ENCODE assay signal across 8 mouse cellular contexts in the genomic region with DNA sequence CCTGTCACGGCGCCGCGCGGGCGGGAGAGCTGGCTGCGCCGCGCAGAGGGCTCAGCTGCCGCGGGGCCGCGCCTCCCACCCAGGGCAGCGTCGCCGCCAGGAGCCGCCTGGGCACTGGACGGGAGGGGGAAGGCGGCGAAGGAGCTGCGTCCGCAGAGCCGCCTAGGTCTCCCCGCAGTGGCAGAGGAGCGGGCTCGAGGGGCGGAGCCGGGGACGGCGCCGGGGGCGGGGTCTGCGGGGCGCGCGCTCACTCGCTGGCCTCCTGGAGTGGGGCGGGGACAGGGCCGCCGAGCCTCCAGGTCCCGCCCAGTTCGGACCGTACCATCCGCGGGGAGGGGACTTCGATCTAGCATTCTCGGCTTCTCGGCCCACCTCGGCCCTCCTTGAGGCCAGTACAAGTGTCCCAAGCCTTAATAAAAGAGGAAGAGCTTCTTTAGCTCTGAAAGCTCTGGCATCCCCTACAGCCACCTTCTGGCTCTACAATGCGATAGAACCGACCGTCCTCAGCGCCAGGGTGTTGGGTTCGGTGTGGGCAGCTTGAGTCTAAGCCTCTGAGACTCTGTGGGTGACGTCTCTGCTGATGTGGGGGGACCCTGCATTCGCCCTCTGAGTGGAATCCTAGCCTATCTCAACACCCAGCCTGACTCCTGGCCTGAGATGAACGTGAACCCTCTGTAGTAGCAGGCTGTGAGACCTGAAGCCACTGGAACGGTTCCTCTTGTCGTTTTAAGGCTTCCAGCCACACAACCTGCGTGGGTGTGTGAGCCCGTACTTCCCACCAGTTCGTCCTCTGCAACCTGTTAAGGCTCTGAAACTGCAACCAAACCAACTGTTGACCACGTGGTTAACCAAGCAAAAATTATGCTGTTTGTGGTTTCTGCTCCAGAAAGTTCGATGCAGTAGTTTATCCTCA. TPM values are rescaled to one million over a fixed set of nuclear protein-coding genes. Genes with fewer than 3 reads are reported as not detected.
A peak's percentile ranks its signal among the peaks of the same experiment; 100 is the strongest.
DNase-seq lines count a peak whose midpoint lies in the region; ATAC-seq lines count a peak whose summit lies in the region.

Atp8a1 (minus strand) TSS at position 182 of the 913 bp plus-strand sequence.

- under 1% methylated on average over 63 of the region's 64 CpGs for WGBS in intestine, embryonic 15.5 days

- H3K4me2 ChIP-seq in intestine, embryonic 15.5 days (replicated peaks): peak within 1 kb of the TSS; percentile 90

- no peaks in the 10 kb centered on the region for H3K27me3 ChIP-seq in intestine, embryonic 15.5 days (replicated peaks)

- H3K27ac ChIP-seq in intestine, embryonic 15.5 days: peak within 1 kb of the TSS; percentile 86

- H3K9ac ChIP-seq in intestine, embryonic 15.5 days: peak within 1 kb of the TSS; percentile 64

- DNase-seq in adrenal gland, adult 8-10 months: peak; percentile 97
- DNase-seq in embryo, embryonic 11.5 days (ENCODE audit: low read depth, low spot score): peak; percentile 95
- peak; percentile 98 to 99 for DNase-seq in gastrocnemius, postnatal 36 days
- peak; percentile 98 for DNase-seq in left cerebral cortex, postnatal 14 days (ENCODE audit: low spot score in 2 of 2)
- peak; percentile 99 for DNase-seq in right cerebral cortex, postnatal 14 days
- DNase-seq in urinary bladder, postnatal 25 days (ENCODE audit: low spot score): peak; percentile 98

- H3K36me3 ChIP-seq in intestine, embryonic 15.5 days: no peaks in the 10 kb centered on the region

- no peaks in the 10 kb centered on the region for H3K9me3 ChIP-seq in intestine, embryonic 15.5 days

- peaks cover 12% of the 10 kb centered on the region for H3K4me1 ChIP-seq in intestine, embryonic 15.5 days (replicated peaks)

- H3K4me3 ChIP-seq in intestine, embryonic 15.5 days (replicated peaks): peak within 1 kb of the TSS; percentile 90

- ATAC-seq in intestine, embryonic 15.5 days: peak; percentile 97
- peak; percentile 81 for ATAC-seq in megakaryocyte-erythroid progenitor cell, adult 5-6 weeks (replicated peaks; ENCODE audit: low FRiP score, low TSS enrichment, poor library complexity, severe bottlenecking)

- intact Hi-C loops in gastrocnemius, postnatal 36 days (cut with DNase I): loop anchor here (5.0 kb wide), 1 partner anchor 65 kb away; no protein-coding TSS in a partner anchor
- intact Hi-C loops in left cerebral cortex, postnatal 14 days (cut with DNase I): loop anchor here (2.0 to 10.0 kb wide), 5 partner anchors 45 to 267 kb away; no protein-coding TSS in a partner anchor

RNA-seq across cellular contexts. Expression of gene Atp8a1, which starts in this region (rescaled TPM):
- 10 to 100 TPM; 16.0 to 32.1 (median 23.2) TPM for total RNA-seq in adrenal gland, adult 8-10 months (2022)
- total RNA-seq in gastrocnemius, postnatal 36 days (2021): 10 to 100 TPM; 55.9 to 72.7 TPM
- polyA plus RNA-seq in intestine, embryonic 15.5 days (2015; fragmentation: Nextera tagmentation; extraction: Ambion mirVana): 15.8 and 16.5 TPM in 2 replicates
- total RNA-seq in left cerebral cortex, postnatal 14 days (2021): 100 to 1,000 TPM; 158 to 162 TPM
- total RNA-seq in megakaryocyte-erythroid progenitor cell, adult 5-6 weeks (2014; fragmentation: Nextera tagmentation): 163 and 242 TPM in 2 replicates
- 103 and 184 TPM in 2 replicates for total RNA-seq in megakaryocyte-erythroid progenitor cell, adult 5-6 weeks (2017)

Comparison
In these comparisons a context has a peak if more than half of its experiments do, and no peak if none do; other contexts are left out.
1. Peak in every context shown above with its lines: DNase-seq, ATAC-seq, H3K4me3 ChIP-seq and H3K27ac ChIP-seq.